Mouse (Mus musculus): ENCODE data around the gene Sp7.

DNA sequence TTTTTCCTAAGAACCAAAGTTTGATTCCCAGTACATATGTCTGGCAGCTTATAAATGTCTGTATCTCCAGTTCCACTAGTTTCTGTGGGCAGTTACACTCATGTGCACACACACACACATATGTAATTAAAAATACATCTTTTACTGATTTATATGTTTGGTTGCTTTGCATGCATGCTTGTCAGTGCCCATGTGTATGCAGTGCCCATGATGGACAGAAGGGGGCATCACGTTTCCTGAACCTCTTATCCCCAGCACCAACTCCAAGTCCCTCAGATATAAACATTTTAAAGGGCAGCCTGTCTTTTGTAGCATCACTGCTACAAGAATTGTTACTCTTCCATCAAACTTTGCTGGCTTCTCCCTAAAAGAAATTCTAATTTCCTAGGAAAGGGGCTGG lies 25.4 kb downstream of the Sp7 start:
- TF ChIP-seq CTCF (conservative IDR thresholded peaks at IDR 0.05; ENCODE audit: low read length) (peak; percentile 66), NANOG (IDR thresholded peaks at IDR 0.05; ENCODE audit: borderline replicate concordance, low read length) (no peak), POU5F1 (IDR thresholded peaks at IDR 0.05; ENCODE audit: borderline replicate concordance, low read length) (no peak)

Data from E14TG2a.4 (cell line).